Mouse (Mus musculus) E14TG2a.4 (cell line): ENCODE measurements around the gene Treml2.

ENCODE experiments used
- CTCF ChIP-seq: conservative IDR thresholded peaks from 2 replicates; pipeline ENCODE4 v1.5.1; 2014; ENCODE audit warnings: low read length
- NANOG ChIP-seq: IDR thresholded peaks from 2 replicates; pipeline ENCODE4 v1.6.1; 2014; ENCODE audit warnings: borderline replicate concordance, low read length, mixed read lengths
- POU5F1 ChIP-seq: IDR thresholded peaks from 2 replicates; pipeline ENCODE4 v1.6.1; 2014; ENCODE audit warnings: low read length, borderline replicate concordance

GRCm38 (mm10) chr17:48250631-48251030, 48.7 kb upstream of the Treml2 start:
- TF ChIP-seq CTCF (no peak), NANOG (no peak), POU5F1 (no peak)
